Mouse (Mus musculus) intestine, embryonic 14.5 days (tissue): Measurements from ENCODE around the gene Btbd11. TPM values are rescaled to one million over a fixed set of nuclear protein-coding genes. Genes with fewer than 3 reads are reported as not detected.

Experiments used
- ATAC-seq: fragments of 200-750 bp; cut with Nextera tagmentation; replicated peaks from 2 replicates; pipeline ENCODE4 v1.8.0; 2017; ENCODE audit warnings: low read depth, moderate number of reproducible peaks, moderate TSS enrichment, moderate library complexity; ENCODE audit not compliant: low FRiP score, low TSS enrichment
- DNase-seq: peaks from one replicate; pipeline ENCODE4 v3.0.0-alpha.2; 2018; ENCODE audit warnings: low spot score
- H3K27ac ChIP-seq: fragments of 300-500 bp; sonication (generic); 2 replicates; pipeline ENCODE4 v1.5.1; 2014; ENCODE audit warnings: low read depth, mild to moderate bottlenecking, control low read depth
- H3K27me3 ChIP-seq: fragments of 300-500 bp; sonication (generic); replicated peaks from 2 replicates; pipeline ENCODE4 v1.6.1; 2014; ENCODE audit warnings: low read length, control low read depth; ENCODE audit not compliant: control insufficient read depth, insufficient read depth
- H3K36me3 ChIP-seq: fragments of 300-500 bp; sonication (generic); 2 replicates; pipeline ENCODE4 v1.6.1; 2014; ENCODE audit warnings: low read length, control low read depth; ENCODE audit not compliant: control insufficient read depth, insufficient read depth
- H3K4me1 ChIP-seq: fragments of 300-500 bp; sonication (generic); replicated peaks from 2 replicates; pipeline ENCODE4 v1.6.1; 2014; ENCODE audit warnings: low read length, control low read depth, mixed read lengths; ENCODE audit not compliant: control insufficient read depth, insufficient read depth
- H3K4me2 ChIP-seq: fragments of 300-500 bp; sonication (generic); 2 replicates; pipeline ENCODE4 v1.6.1; 2014; ENCODE audit warnings: low read length
- H3K4me3 ChIP-seq: fragments of 300-500 bp; sonication (generic); 2 replicates; pipeline ENCODE4 v1.5.1; 2014; ENCODE audit warnings: low read depth, low read length, control low read depth, mixed read lengths
- H3K9ac ChIP-seq: fragments of 300-500 bp; sonication (generic); 2 replicates; pipeline ENCODE4 v1.6.1; 2014; ENCODE audit warnings: mild to moderate bottlenecking, low read length
- H3K9me3 ChIP-seq: fragments of 300-500 bp; sonication (generic); 2 replicates; pipeline ENCODE4 v1.6.1; 2016; ENCODE audit warnings: low read length, control low read depth; ENCODE audit not compliant: control insufficient read depth
- WGBS: fragments of 180-500 bp; shearing (Covaris S2); extraction: QIAGEN DNeasy Blood & Tissue Kit; methylation state at CpG from one replicate; pipeline ENCODE4 v1.1.7; 2014; 5-methylcytosine and 5-hydroxymethylcytosine counted together
- polyA plus RNA-seq: library from polyadenylated mRNA; unstranded; fragments of >200 nt; fragmentation: Nextera tagmentation; extraction: Ambion mirVana; gene quantifications from 2 replicates; pipeline ENCODE4 v1.2.1, GENCODE M21; 2014

The Btbd11 gene
- polyA plus RNA-seq, 1 experiment from 2014 or later = 2.0 TPM

- H3K27ac ChIP-seq = no peak overlapping the region
- H3K4me2 ChIP-seq = no peak overlapping the region
- 82% methylated on average over 3 of the region's 3 CpGs for WGBS
- H3K36me3 ChIP-seq = no peaks in the 10 kb centered on the region
- DNase-seq (no peak), ATAC-seq (no peak)
- no peaks in the 10 kb centered on the region for H3K9me3 ChIP-seq
- H3K4me1 ChIP-seq = no peaks in the 10 kb centered on the region
- no peak overlapping the region for H3K9ac ChIP-seq
- no peak overlapping the region for H3K4me3 ChIP-seq
- H3K27me3 ChIP-seq = no peaks in the 10 kb centered on the region
Measured at GRCm38 (mm10) chr10:85443371-85443770, 56.8 kb downstream of the Btbd11 start.

- Histone ChIP-seq H3K9me3 (no peaks in the 10 kb centered on the region), H3K36me3 (no peaks in the 10 kb centered on the region), H3K4me3 (no peak overlapping the region), H3K9ac (no peak overlapping the region), H3K27me3 (no peaks in the 10 kb centered on the region), H3K4me2 (no peak overlapping the region), H3K27ac (no peak overlapping the region), H3K4me1 (no peaks in the 10 kb centered on the region)
- no peak for ATAC-seq
- no peak for DNase-seq
- WGBS = 99% methylated on average over 3 of the region's 3 CpGs
Measured at GRCm38 (mm10) chr10:85445891-85446290, 59.3 kb downstream of the Btbd11 start.

GRCm38 (mm10) chr10:85446700-85447099, 60.1 kb downstream of the Btbd11 start:
- Histone ChIP-seq H3K4me1 (no peaks in the 10 kb centered on the region), H3K27ac (no peak overlapping the region), H3K36me3 (no peaks in the 10 kb centered on the region), H3K9me3 (no peaks in the 10 kb centered on the region), H3K9ac (no peak overlapping the region), H3K27me3 (no peaks in the 10 kb centered on the region), H3K4me3 (no peak overlapping the region), H3K4me2 (no peak overlapping the region)
- ATAC-seq = no peak
- 88% methylated on average over 1 of the region's 1 CpGs for WGBS
- no peak for DNase-seq

GRCm38 (mm10) chr10:85447869-85448268, 61.3 kb downstream of the Btbd11 start:
- no peak overlapping the region for H3K27ac ChIP-seq
- 73% methylated on average over 2 of the region's 2 CpGs for WGBS

GRCm38 (mm10) chr10:85451629-85452368, 65.2 kb downstream of the Btbd11 start:
- Histone ChIP-seq H3K9ac (no peak overlapping the region), H3K9me3 (no peaks in the 10 kb centered on the region), H3K36me3 (no peaks in the 10 kb centered on the region), H3K4me3 (no peak overlapping the region), H3K27ac (no peak overlapping the region), H3K27me3 (no peaks in the 10 kb centered on the region; the same call in 1 of the 2 replicates), H3K4me2 (no peak overlapping the region), H3K4me1 (no peaks in the 10 kb centered on the region)
- DNase-seq (no peak), ATAC-seq (no peak)
- 30% methylated on average over 8 of the region's 8 CpGs for WGBS

More at GRCm38 (mm10) chr10:85447869-85448268, 61.3 kb downstream of the Btbd11 start:
- H3K4me1 ChIP-seq = no peaks in the 10 kb centered on the region
- no peaks in the 10 kb centered on the region for H3K27me3 ChIP-seq
- no peak overlapping the region for H3K9ac ChIP-seq
- no peak overlapping the region for H3K4me2 ChIP-seq
- no peak overlapping the region for H3K4me3 ChIP-seq
- ATAC-seq (no peak), DNase-seq (no peak)
- no peaks in the 10 kb centered on the region for H3K9me3 ChIP-seq
- H3K36me3 ChIP-seq = no peaks in the 10 kb centered on the region

- H3K27ac ChIP-seq = no peak overlapping the region
- ATAC-seq = no peak
- H3K27me3 ChIP-seq = no peaks in the 10 kb centered on the region; the same call in 1 of the 2 replicates
- WGBS = 91% methylated on average over 2 of the region's 2 CpGs
- H3K9me3 ChIP-seq = no peaks in the 10 kb centered on the region
- no peak overlapping the region for H3K4me3 ChIP-seq
- no peak overlapping the region for H3K9ac ChIP-seq
- no peaks in the 10 kb centered on the region for H3K36me3 ChIP-seq
- DNase-seq = no peak
- no peaks in the 10 kb centered on the region for H3K4me1 ChIP-seq
- H3K4me2 ChIP-seq = no peak overlapping the region
Measured at GRCm38 (mm10) chr10:85453221-85453775, 66.7 kb downstream of the Btbd11 start.

- Histone ChIP-seq H3K4me1 (no peaks in the 10 kb centered on the region), H3K9me3 (no peaks in the 10 kb centered on the region), H3K4me2 (no peak overlapping the region), H3K27ac (no peak overlapping the region), H3K9ac (no peak overlapping the region), H3K27me3 (no peaks in the 10 kb centered on the region; the same call in 1 of the 2 replicates), H3K36me3 (no peaks in the 10 kb centered on the region), H3K4me3 (no peak overlapping the region)
- ATAC-seq (no peak), DNase-seq (no peak)
- 63% methylated on average over 4 of the region's 4 CpGs for WGBS
Measured at GRCm38 (mm10) chr10:85455985-85456384, 69.4 kb downstream of the Btbd11 start.

- H3K27ac ChIP-seq = no peak overlapping the region
- H3K9me3 ChIP-seq = no peaks in the 10 kb centered on the region
- 26% methylated on average over 17 of the region's 17 CpGs for WGBS
- H3K4me1 ChIP-seq = no peaks in the 10 kb centered on the region
- no peak overlapping the region for H3K4me3 ChIP-seq
- ATAC-seq (no peak), DNase-seq (no peak)
- no peaks in the 10 kb centered on the region for H3K36me3 ChIP-seq
- no peak overlapping the region for H3K9ac ChIP-seq
- peak overlapping the region; percentile 23 for H3K4me2 ChIP-seq
- no peaks in the 10 kb centered on the region; the same call in 1 of the 2 replicates for H3K27me3 ChIP-seq
Measured at GRCm38 (mm10) chr10:85458744-85459344, 72.2 kb downstream of the Btbd11 start.
